Mouse (Mus musculus): ENCODE measurements around the gene Mn1.

Gene Mn1

DNA sequence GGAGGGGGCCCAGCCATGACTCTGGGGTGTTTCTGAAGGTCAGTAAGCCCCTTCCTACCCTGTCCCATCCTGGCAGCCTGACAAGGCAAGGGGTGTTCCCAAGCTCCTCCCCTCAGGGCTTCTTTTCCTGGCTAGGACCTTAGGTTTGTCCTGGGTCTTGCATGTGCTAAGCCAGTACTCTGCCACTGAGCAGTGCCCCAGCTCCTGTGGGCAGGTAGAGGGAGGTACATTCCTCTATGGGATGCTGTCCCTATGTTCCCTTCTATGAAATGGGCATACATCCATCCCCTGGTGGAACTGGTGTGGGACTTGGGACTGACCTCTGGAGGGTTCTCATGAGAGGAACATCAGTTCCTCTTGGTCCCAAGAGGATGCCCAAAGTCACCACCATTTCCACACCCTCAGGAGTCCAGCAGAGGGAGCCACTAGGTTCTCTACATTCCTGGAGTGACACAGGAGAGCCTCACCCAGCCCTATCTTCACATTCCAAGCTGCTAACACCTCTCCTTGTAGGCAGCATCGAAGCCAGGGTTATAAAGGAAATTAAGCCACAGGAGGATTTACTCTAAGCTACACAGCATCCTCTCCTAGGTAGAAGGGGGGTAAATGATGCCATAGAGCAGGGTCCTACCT lies 7.6 kb upstream of the Mn1 start:
- peak in 1 of 2 experiments; percentile 17 for DNase-seq

DNA sequence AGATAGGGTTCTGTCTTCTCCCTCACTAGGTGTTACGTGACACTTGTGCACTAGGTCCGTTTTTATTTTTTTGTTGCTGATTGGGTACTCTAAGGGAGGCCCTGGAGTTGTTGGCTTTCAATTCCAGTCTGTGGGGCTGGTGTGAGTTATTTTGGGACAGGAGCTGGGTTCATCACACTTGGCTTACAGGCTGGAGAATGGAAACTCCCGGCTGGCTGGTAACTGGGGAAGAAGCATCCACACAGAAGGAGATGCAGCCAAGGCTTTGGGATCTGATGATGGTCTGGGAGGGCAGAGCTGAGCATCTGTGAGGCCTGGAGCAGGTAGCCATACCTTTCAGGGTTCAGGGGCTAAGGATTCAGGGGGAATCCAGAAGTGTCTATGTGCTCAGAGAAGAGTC lies 6.5 kb upstream of the Mn1 start:
- DNase-seq: no peak

DNA sequence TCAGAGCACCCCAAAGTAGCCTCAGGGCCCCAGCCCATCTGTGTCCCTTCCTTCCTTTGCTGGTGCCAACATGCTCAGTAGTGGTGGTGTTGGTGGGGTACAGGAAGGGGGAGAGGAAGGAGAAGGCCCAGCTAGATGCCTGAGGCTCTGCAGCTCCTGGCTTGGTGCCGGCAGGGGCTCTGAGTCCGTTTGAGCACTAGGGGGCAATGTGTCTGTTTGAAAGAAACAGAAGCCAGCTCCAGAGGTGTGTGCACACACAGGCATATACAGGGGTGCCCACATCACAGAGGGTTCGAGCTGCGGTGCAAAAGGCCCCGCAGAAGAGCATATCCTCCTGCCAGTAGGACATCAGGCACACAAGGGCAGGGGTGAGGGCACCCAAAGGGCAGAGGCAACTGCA lies 3.0 kb upstream of the Mn1 start:
- DNase-seq: peak; percentile 23 to 24

DNA sequence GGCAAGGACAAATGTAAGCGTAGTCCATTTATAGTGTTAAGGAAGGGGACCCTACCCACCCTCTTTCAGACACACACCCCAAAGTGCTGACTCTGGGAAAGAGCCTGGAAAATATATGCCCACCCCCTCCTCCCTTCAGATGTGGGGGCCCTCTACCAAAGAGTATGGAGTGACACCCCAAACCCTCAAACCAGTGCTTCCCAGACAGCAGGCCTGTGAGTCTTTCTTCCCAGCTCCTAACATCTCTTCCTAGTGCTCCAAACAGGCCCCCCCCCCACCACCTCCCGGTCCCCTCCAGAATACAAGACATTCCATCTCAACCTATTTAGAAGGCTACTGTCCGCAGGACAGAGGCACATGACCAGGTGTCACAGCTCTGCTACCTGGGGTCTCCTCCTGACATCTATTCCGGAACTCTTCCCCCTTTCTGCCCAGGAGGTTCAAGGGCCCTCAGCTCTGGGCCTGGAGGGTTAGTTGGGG lies 2.4 kb upstream of the Mn1 start:
- no peak for DNase-seq

DNA sequence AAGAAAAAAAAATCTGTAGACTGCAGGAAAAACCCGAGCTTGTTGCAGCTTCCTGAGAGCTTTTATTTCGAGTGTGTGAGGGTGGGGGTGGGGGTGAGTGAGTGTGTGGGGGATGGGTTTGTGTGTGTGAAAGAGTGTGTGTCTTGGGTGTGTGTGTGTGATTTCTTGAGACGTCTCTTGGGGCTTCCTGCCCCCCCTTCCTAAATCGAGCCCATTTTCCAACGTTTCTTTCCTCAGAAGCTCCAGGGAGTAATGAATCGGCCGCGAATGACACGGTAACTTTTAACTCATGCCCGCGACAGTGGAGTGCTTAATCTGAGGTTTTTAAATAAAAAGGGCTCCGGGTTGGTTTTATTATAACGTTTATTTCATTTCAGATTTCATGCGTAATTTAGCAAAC lies 1.6 kb upstream of the Mn1 start:
- DNase-seq: no peak

DNA sequence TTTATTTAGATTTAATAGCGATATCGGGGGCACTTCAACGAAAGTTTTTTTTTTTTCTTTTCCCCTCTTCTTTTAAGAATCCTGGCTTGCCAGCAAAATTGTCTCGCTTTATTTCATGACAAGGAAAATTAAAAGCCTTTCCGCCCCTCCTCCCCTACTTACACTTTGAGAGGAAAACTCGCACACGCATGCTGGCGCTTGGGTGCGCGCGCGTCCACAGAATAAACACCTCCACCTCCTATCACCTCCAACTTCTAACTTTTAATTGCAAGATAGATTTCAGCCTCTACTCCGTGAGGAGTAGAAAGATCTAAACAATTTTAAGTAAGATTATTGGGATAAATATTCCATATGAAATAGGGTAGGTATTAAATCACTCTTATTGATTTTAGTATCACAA lies 1.1 kb upstream of the Mn1 start:
- DNase-seq: no peak

DNA sequence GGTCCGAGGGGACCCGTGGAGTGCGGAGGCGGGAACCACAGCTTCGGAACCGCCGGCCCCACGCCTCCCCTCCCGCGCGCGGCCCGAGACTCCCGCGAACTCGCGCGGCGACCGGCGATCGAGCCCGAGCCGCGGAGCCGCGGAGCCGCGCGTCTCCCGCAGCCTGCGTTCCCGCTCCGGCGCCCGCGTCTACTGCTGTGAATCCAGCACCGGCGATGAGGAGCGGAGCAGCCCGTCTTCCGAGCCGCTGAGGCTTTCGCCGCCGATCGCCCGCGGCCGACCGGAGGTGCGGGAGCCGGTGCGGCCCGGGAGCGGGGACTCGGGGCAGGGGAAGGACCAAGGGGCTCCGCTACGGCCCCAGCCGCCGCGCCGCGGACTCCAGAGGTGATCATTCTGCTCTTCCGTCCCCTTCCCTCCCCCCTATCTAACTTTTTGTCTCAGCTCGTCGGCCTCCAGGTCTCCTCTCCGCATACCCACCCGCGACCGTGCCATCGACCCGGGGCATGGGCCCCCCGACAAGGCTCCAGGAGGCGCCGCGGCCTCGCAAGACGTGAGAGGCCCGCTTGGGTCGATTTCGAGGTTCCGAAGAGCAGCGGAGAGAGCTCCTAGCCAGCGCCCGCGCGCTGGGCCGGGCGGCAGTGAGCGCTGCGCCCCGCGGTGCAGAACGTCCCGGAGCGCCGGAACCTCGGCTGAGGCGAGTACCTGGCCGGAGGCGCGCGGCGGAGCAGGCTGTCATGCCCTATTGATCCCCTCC lies 393 bp downstream of the Mn1 start:
- DNase-seq: no peak

DNA sequence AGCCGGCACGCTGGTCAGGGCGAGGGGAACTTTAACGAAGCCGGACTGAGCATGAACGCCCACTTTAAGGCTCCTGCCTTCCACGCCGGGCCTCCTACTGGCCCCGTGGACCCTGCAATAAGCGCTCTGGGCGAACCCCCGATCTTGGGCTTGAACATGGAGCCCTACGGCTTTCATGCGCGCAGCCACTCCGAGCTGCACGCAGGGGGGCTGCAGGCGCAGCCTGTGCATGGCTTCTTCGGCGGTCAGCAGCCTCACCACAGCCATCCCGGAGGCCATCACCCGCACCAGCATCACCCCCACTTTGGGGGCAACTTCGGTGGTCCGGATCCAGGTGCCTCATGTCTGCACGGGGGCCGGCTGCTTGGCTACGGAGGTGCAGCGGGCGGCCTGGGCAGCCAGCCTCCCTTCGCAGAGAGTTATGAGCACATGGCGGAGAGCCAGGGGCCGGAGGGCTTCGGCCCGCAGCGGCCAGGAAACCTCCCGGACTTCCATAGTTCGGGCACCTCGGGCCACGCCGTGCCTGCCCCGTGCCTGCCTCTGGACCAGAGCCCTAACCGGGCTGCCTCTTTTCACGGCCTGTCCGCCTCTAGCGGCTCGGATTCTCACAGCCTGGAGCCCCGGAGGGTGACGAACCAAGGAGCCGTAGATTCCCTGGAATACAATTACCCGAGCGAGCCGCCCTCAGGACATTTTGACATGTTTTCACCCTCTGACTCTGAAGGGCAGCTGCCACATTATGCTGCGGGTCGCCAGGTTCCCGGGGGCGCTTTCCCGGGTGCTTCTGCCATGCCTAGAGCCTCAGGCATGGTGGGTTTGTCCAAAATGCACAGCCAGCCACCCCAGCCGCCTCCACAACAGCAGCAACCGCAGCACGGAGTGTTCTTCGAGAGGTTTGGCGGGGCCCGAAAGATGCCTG lies 1.3 kb downstream of the Mn1 start:
- DNase-seq: no peak

DNA sequence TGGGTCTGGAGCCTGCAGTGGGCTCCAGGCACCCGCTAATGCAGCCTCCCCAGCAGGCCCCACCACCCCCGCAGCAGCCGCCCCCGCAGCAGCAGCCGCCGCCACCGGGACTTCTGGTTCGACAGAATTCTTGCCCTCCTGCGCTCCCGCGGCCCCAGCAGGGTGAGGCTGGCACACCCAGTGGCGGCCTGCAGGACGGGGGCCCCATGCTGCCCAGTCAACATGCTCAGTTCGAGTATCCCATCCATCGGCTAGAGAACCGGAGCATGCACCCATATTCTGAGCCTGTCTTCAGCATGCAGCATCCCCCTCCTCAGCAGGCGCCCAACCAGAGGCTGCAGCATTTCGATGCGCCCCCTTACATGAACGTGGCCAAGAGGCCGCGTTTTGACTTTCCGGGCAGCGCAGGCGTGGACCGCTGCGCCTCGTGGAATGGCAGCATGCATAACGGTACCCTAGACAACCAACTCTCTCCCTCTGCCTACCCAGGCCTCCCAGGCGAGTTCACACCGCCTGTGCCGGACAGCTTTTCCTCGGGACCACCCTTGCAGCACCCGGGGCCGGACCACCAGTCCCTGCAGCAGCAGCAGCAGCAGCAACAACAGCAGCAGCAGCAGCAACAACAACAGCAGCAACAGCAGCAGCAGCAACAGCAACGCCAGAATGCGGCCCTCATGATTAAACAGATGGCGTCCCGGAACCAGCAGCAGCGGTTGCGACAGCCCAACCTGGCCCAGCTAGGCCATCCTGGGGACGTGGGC lies 2.1 kb downstream of the Mn1 start:
- no peak for DNase-seq

DNA sequence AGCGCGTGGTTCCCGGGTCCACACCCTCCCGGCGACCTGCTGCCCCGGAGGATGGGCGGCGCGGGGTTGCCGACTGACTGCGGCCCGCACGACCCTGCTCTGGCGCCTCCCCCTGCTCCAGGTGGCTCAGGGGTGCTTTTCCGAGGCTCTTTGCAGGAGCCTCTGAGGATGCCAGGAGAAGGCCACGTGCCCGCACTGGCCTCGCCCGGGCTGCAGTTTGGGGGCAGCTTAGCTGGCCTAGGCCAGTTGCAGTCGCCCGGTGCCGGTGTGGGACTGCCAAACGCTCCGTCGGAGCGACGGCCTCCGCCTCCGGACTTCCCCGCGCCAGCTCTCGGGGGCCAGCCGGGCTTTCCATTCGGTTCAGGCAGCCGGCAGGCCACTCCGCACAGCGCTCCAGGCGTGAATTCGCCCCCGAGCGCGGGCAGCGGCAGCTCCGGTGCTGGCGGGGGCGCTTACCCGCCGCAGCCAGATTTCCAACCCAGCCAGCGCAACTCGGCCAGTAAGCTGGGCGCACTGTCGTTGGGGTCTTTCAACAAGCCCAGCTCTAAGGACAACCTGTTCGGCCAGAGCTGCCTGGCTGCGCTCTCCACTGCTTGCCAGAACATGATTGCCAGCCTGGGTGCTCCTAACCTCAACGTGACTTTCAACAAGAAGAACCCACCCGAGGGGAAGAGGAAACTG lies 3.0 kb downstream of the Mn1 start:
- no peak for DNase-seq

DNA sequence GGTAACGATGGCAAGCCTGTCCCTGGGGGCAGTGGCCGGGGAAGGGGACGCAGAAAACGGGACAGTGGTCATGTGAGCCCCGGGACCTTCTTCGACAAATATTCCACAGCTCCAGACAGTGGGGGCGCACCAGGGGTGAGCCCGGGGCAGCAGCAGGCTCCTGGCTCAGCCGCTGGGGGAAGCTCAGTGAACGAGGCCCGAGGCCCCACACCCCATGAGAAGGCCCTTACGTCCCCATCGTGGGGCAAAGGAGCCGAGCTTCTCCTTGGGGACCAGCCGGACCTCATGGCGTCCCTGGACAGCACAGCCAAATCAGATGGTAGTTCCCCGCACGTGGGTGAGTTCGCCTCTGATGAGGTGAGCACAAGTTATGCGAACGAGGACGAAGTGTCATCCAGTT lies 3.7 kb downstream of the Mn1 start:
- no peak for DNase-seq

DNA sequence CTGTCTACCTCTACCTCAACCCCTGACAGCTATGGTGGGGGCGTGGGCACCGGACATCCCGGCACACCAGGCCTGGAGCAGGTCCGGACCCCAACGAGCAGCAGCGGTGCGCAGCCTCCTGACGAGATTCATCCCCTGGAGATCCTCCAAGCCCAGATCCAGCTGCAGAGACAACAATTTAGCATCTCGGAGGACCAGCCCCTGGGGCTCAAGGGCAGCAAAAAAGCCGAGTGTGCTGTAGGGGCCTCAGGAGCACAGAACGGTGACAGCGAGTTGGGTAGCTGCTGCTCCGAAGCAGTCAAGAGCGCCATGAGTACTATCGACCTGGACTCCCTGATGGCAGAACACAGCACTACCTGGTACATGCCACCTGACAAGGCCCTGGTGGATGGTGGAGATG lies 4.3 kb downstream of the Mn1 start:
- no peak for DNase-seq

DNA sequence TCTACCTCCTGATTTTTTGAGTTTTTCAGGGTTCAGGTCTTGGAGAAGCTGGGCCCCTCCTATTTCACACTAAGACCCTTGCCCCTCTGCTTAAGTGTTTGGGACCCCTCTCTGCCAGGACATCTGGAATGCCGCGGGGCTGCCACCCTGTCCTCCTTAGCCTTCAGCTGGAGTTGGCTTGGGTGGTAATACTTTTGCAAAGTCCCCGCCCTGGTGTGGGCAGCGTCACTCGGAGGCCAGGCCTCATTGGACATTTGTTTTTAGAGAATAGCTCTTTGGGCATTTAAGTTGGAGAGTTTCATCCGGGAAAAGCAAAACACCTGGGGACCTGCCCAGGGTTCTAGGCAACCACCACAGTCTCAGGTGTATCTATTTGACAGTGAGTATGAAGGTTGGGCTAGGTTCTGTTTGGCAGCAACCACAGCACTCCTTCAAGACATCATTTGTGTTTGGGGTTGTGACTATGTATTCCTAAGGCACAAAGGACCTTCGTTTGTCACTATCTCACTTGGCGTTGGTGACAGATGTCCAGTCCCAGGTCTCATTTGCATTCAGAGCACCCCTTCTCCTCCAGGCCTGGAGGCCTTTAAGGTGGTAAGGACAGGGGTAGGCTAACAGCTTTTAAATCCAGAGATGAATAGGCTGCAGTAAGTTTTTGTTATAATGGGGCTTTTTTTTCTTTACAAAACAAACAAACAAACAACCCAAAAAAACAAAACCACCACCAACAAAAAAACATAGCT lies 5.1 kb downstream of the Mn1 start:
- DNase-seq: no peak

DNA sequence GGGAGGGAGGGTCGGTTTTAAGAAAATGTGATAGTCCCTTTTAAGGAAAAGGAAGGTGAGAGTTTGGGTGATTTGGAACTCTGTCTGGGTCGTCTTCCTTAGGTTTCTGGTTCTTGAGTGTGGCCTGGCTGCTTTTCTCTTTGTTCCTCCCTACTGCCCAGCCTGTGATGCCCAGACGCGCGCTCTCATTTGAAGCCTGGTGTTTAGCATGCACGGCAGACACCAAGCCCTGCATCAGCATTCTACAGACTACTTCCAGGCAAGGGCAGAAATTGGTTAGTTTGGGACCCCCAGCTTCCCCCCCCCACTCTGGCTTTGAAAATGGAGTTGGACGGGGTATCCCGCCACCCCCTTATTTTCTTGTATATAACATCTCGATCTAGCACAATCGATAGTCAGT lies 5.8 kb downstream of the Mn1 start:
- DNase-seq: no peak

DNA sequence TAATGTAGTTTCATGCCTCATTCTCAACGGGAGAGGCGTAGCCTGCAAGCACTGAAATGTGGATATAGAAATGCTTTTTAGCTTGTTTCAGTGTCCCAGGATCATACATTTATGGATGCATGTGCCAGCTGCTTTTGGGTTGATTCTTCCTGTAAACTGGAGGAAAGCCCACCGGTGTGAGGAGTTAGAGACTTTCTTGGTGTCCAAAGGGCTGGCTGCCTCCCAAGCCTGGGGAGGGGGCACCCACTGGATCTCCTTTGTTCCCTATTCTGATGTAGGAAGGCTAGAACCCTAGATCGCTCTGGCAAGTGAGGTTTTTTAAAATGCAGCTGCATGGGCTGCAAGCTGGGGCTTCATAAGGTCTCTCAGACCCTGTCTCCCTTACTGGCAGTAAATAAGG lies 6.5 kb downstream of the Mn1 start:
- no peak for DNase-seq

DNA sequence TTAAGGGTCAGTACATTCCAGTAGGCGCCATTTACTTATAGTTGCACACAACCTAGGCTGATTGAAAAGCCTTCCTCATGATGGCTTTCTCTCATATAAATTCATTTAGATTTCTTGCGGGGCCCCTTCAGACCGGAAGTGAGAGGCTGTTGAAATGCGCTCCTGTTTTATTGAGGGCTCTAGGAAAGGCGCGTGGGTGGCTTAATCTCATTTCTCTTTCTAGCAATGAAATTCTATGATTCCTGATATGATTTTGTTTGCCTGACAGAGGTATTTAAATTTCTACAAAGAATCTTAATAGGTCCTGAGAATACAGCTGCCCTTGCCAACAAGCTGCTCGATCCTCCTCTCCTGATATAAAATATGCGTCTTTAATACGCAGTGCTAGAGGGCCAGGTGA lies 8.7 kb downstream of the Mn1 start:
- no peak for DNase-seq

DNA sequence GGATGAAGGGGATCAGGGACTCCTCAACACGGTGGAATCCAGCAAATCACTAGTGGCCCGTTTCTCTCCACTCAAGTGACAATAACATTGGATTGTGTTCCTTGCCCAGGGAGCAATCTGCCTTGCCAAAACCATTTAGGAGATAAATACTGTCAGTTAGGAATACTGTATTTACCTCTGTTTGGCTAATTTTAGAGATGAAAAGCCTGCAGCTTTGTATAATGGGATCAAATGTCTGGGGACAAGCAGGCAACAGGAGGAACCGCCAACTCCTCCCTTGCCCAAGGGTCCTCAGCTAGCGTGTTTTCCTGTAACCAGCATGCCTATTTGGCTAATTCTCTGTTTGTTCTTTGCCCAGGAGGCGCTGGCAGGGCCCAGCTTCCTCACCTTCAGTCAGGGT lies 9.1 kb downstream of the Mn1 start:
- no peak for DNase-seq

DNA sequence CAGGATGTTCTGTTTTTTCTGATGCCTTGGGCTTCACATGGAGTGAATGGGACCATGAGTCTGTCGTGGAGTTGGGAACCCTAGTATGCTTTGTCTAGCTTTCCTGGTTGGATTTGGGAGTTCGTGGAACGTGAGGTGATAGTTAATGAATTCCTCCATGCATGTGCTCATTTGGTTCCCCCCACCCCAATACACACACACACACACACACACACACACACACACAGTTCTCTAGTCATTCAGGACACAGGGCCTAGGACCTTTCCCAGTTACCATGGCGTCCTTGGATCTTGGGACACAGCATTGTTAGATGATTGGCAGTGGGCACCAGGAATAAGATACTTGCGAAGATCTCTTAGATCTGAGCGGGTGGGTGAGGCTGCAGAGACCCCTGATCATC lies 11.7 kb downstream of the Mn1 start:
- DNase-seq: no peak

DNA sequence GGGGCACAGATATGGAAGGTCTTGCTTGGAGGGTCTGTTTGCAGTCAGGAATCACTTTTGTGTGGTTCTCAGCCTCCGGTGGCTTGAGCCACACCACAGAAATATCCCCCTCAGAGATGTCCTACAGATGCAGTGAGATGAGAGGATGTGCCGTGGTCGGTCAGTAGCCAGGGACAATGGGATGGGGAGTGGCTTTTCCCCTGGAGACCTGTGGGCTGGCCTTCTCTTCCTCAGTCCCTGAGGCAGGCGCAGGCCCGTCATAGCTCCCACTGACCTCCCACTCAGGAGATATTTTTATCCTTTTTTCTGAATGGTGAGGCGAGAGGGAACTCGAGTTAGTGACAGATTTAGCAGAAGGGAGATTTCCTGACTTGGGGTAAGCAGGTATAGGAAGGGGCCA lies 12.6 kb downstream of the Mn1 start:
- no peak for DNase-seq

DNA sequence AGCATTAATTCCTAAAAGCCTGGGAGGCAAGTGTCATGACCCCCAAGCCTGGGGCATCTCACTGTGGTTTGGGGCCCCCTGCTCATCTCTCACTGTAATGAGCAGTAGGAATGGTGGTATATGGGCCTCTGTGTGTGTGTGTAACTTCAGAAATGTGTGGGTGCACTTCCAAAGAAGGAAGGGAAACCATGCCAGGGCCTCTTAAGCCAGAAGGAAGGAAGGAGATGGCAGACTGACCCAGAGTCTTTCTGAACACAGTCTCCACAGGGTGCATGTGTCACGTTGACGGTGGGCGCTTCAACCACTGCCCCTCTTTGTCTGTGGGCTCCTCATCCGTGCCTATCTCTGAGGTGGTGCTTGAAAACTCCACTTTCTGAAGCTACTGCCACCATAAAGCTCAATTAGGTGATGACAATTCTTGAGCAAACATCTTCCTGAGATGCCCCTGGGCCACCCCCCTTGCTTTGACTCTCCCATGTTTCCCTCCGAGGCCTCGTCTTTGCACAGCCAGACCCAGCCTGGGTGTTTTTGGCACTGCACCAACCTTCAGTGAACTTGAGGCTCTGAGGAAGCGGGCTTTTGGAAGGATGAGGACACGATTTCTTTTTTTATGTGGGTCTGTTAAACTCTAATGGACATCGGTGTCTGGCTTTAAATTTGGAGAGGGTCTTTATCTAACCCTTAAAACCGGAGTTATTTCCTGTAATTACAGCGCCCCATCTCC lies 14.0 kb downstream of the Mn1 start:
- DNase-seq: no peak

DNA sequence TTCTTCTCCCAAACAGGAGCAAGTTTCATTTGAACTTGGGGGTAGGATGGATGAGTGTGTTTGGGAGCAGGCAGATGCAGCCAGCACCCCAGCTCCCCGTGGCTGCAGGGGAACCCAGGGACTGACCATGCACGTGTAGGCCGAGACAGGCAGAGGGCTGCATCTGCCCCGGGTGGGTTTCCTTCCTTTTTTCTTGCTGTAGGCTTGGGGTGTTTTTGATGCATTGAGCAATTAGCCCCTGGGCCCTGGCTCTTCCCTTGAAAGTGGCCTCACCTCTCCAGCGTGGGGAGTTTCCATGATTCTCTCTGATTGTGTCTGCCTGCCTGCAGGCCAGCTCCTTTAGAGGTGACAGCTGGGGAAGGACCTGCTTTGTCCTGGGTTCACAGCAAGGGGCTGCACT lies 15.7 kb downstream of the Mn1 start:
- no peak for DNase-seq

Data from cerebellum, adult 18-20 months (tissue).